ENCODE assay signal across 8 mouse cellular contexts in genomic region chr4:141506352-141506751, GRCm38 (mm10). TPM values are rescaled to one million over a fixed set of nuclear protein-coding genes. Genes with fewer than 3 reads are reported as not detected.
DNase-seq lines count a peak whose midpoint lies in the region; ATAC-seq lines count a peak whose summit lies in the region.

No protein-coding gene starts in this region.

- ATAC-seq in hematopoietic stem cell, adult 5-6 weeks (replicated peaks in 1 of 2; ENCODE audit: insufficient read depth in 1 of 2, low FRiP score in 2 of 2, low TSS enrichment in 1 of 2, low read depth in 1 of 2, poor library complexity in 2 of 2, severe bottlenecking in 2 of 2), result peak; percentile 73 to 76

- peak; percentile 69 for DNase-seq in NIH3T3 (ENCODE audit: low read depth)
- peak; percentile 66 for DNase-seq in cerebellum, adult 11-12 months
- peak; percentile 55 to 77 for DNase-seq in frontal cortex, adult 2 months (ENCODE audit: extremely low spot score in 1 of 2, low spot score in 1 of 2)
- DNase-seq in layer of hippocampus, adult 9-10 months (ENCODE audit: low spot score), result peak; percentile 65
- peak; percentile 85 for DNase-seq in lung, postnatal 14 days
- DNase-seq in retina, postnatal 1 day, result peak; percentile 89
- DNase-seq in thymus, postnatal 10 days (ENCODE audit: low spot score in 2 of 2), result no peak

RNA-seq across cellular contexts. Expression of gene Spen, which starts 32.0 kb away (rescaled TPM):
- 15.4 TPM in 2 replicates for polyA plus RNA-seq in frontal cortex, adult 2 months (2012; rRNA removed)
- 26.7 and 39.0 TPM in 2 replicates for total RNA-seq in hematopoietic stem cell, adult 5-6 weeks (2017)

Comparison
In these comparisons a context has a peak if more than half of its experiments do, and no peak if none do; other contexts are left out.
1. DNase-seq: peak in NIH3T3 (single experiment), cerebellum, adult 11-12 months (single experiment), frontal cortex, adult 2 months (2 of 2), layer of hippocampus, adult 9-10 months (single experiment), lung, postnatal 14 days (single experiment) and retina, postnatal 1 day (single experiment); none in thymus, postnatal 10 days (0 of 2).